Mouse (Mus musculus) erythroblast, embryonic 14.5 days (primary cell): ENCODE data around the gene Rad17.

Experiments used
- GATA1 ChIP-seq: IDR thresholded peaks from 2 replicates; pipeline ENCODE4 v1.6.1; 2012; ENCODE audit warnings: low read length, inconsistent platforms, mixed read lengths
- TAL1 ChIP-seq: IDR thresholded peaks from 3 replicates; pipeline ENCODE4 v1.6.1; 2012; ENCODE audit warnings: low read length, inconsistent platforms, mixed read lengths

GRCm38 (mm10) chr13:100575950-100576349 is 74.9 kb downstream of the Rad17 start:
- TF ChIP-seq GATA1 (no peak), TAL1 (no peak)
